Mouse (Mus musculus): Measurements from ENCODE around the gene Pnliprp2. TPM values are rescaled to one million over a fixed set of nuclear protein-coding genes. Genes with fewer than 3 reads are reported as not detected.

Pnliprp2 gene
- polyA plus RNA-seq, 1 experiment from 2014 or later: 2.0 TPM

Other genes with a start within 250 kb of the Pnliprp2 start
- gene Ccdc172, start 247.7 kb upstream of the Pnliprp2 start, polyA plus RNA-seq (2015; fragmentation: Nextera tagmentation; extraction: Ambion mirVana): not detected in 2 replicates
- gene Pnlip, start 107.2 kb upstream of the Pnliprp2 start, polyA plus RNA-seq (2015; fragmentation: Nextera tagmentation; extraction: Ambion mirVana): not detected in 2 replicates
- gene Pnliprp1, start 30.8 kb upstream of the Pnliprp2 start, polyA plus RNA-seq (2015; fragmentation: Nextera tagmentation; extraction: Ambion mirVana): 38.6 and 79.9 TPM in 2 replicates
- gene 1700019N19Rik, start 34.7 kb downstream of the Pnliprp2 start, polyA plus RNA-seq (2015; fragmentation: Nextera tagmentation; extraction: Ambion mirVana): not detected in 2 replicates
- gene Eno4, start 183.7 kb downstream of the Pnliprp2 start, polyA plus RNA-seq (2015; fragmentation: Nextera tagmentation; extraction: Ambion mirVana): 0.05 TPM in 1 of 2 replicates, not detected in the other
- 0.21 and 0.22 TPM in 2 replicates for gene Hspa12a, start 183.9 kb downstream of the Pnliprp2 start, polyA plus RNA-seq (2015; fragmentation: Nextera tagmentation; extraction: Ambion mirVana)